8 mouse cellular contexts compared by ENCODE assay signal in genomic region chr7:45395129-45395541, GRCm38 (mm10). TPM values are rescaled to one million over a fixed set of nuclear protein-coding genes. Genes with fewer than 3 reads are reported as not detected.
DNase-seq lines count a peak whose midpoint lies in the region; ATAC-seq and TF ChIP-seq lines count a peak whose summit lies in the region.

No protein-coding gene starts in this region.

- H3K9ac ChIP-seq in heart, postnatal 0 days (replicated peaks; ENCODE audit: low read depth, low read length) = peak overlapping the region; percentile 79
- H3K9ac ChIP-seq in intestine, embryonic 14.5 days (ENCODE audit: low read length) = peak overlapping the region; percentile 83
- peak overlapping the region; percentile 74 for H3K9ac ChIP-seq in midbrain, postnatal 0 days (replicated peaks; ENCODE audit: low read length, poor library complexity, severe bottlenecking)

- TF ChIP-seq CTCF in heart, postnatal 0 days (IDR thresholded peaks at IDR 0.05; ENCODE audit: low read depth) = no peak
- no peak for TF ChIP-seq CTCF in G1E (IDR thresholded peaks at IDR 0.05; ENCODE audit: low read depth, low read length)
- TF ChIP-seq CTCF in midbrain, postnatal 0 days (IDR thresholded peaks at IDR 0.05) = no peak

- no peaks in the 10 kb centered on the region for H3K27me3 ChIP-seq in heart, postnatal 0 days (ENCODE audit: control insufficient read depth, insufficient read depth, low read length)
- no peaks in the 10 kb centered on the region for H3K27me3 ChIP-seq in G1E (ENCODE audit: insufficient read depth, low read length)
- no peaks in the 10 kb centered on the region for H3K27me3 ChIP-seq in intestine, embryonic 14.5 days (replicated peaks; ENCODE audit: control insufficient read depth, insufficient read depth, low read length)
- no peaks in the 10 kb centered on the region for H3K27me3 ChIP-seq in midbrain, postnatal 0 days (ENCODE audit: insufficient read depth, low read length)

- H3K36me3 ChIP-seq in heart, postnatal 0 days (replicated peaks; ENCODE audit: control insufficient read depth, insufficient read depth, low read length) = peaks cover 19% of the 10 kb centered on the region
- H3K36me3 ChIP-seq in G1E (replicated peaks) = peaks cover 43% of the 10 kb centered on the region
- peaks cover 33% of the 10 kb centered on the region for H3K36me3 ChIP-seq in intestine, embryonic 14.5 days (ENCODE audit: control insufficient read depth, insufficient read depth, low read length)
- H3K36me3 ChIP-seq in midbrain, postnatal 0 days (ENCODE audit: insufficient read depth, low read length) = peaks cover 13% of the 10 kb centered on the region

- peak; percentile 75 for DNase-seq in heart, postnatal 0 days (ENCODE audit: low spot score)
- DNase-seq in heart, adult 8-10 months (ENCODE audit: low spot score) = no peak
- peak; percentile 45 for DNase-seq in G1E (ENCODE audit: low spot score)
- peak; percentile 63 for DNase-seq in embryo, embryonic 11.5 days (ENCODE audit: low read depth, low spot score)
- no peak for DNase-seq in intestine, embryonic 14.5 days (ENCODE audit: low spot score)
- DNase-seq in midbrain, postnatal 0 days (ENCODE audit: low spot score) = peak; percentile 83
- no peak for DNase-seq in cerebellum, adult 11-12 months
- no peak for DNase-seq in layer of hippocampus, adult 9-11 months

- TF ChIP-seq EP300 in heart, postnatal 0 days (IDR thresholded peaks at IDR 0.05; ENCODE audit: low read depth) = no peak

- peaks cover 19% of the 10 kb centered on the region for H3K4me1 ChIP-seq in heart, postnatal 0 days (ENCODE audit: control insufficient read depth, insufficient read depth)
- H3K4me1 ChIP-seq in G1E (ENCODE audit: insufficient read depth, low read depth, low read length) = peaks cover 44% of the 10 kb centered on the region
- H3K4me1 ChIP-seq in intestine, embryonic 14.5 days (replicated peaks; ENCODE audit: control insufficient read depth, insufficient read depth, low read length) = peaks cover 15% of the 10 kb centered on the region
- H3K4me1 ChIP-seq in midbrain, postnatal 0 days (ENCODE audit: insufficient read depth, low read length) = peaks cover 8% of the 10 kb centered on the region

- H3K4me3 ChIP-seq in heart, postnatal 0 days (ENCODE audit: low read depth, low read length) = peak overlapping the region; percentile 66
- peak overlapping the region; percentile 83 for H3K4me3 ChIP-seq in G1E (ENCODE audit: low read depth, low read length)
- peak overlapping the region; percentile 91 for H3K4me3 ChIP-seq in intestine, embryonic 14.5 days (ENCODE audit: low read depth, low read length)
- H3K4me3 ChIP-seq in midbrain, postnatal 0 days (ENCODE audit: low read depth, low read length) = peak overlapping the region; percentile 72

- peak overlapping the region; percentile 95 for H3K4me2 ChIP-seq in heart, postnatal 0 days (ENCODE audit: low read depth, low read length)
- H3K4me2 ChIP-seq in intestine, embryonic 14.5 days (ENCODE audit: low read length) = peak overlapping the region; percentile 100
- H3K4me2 ChIP-seq in midbrain, postnatal 0 days (ENCODE audit: low read depth, low read length, poor library complexity, severe bottlenecking) = peak overlapping the region; percentile 92

- under 1% methylated on average over 20 of the region's 20 CpGs for WGBS in heart, postnatal 0 days
- WGBS in intestine, embryonic 14.5 days = 0% methylated on average over 19 of the region's 20 CpGs
- 1% methylated on average over 20 of the region's 20 CpGs for WGBS in midbrain, postnatal 0 days

- ATAC-seq in heart, postnatal 0 days (ENCODE audit: insufficient read depth, low read depth) = peak; percentile 63
- ATAC-seq in G1E (ENCODE audit: extremely low read depth, insufficient number of reproducible peaks, low FRiP score, poor library complexity, severe bottlenecking) = 0 out of 2 replicates have a peak, but pooled peaks have one; percentile 5
- peak; percentile 77 for ATAC-seq in intestine, embryonic 14.5 days (replicated peaks; ENCODE audit: low FRiP score, low TSS enrichment, low read depth)
- peak; percentile 74 for ATAC-seq in midbrain, postnatal 0 days (ENCODE audit: low FRiP score)

- H3K9me3 ChIP-seq in heart, postnatal 0 days (replicated peaks; ENCODE audit: control insufficient read depth, low read length) = no peaks in the 10 kb centered on the region
- H3K9me3 ChIP-seq in G1E (replicated peaks) = no peaks in the 10 kb centered on the region
- H3K9me3 ChIP-seq in intestine, embryonic 14.5 days (ENCODE audit: control insufficient read depth, low read length) = no peaks in the 10 kb centered on the region
- H3K9me3 ChIP-seq in midbrain, postnatal 0 days (ENCODE audit: low read length) = no peaks in the 10 kb centered on the region

- peak overlapping the region; percentile 95 for H3K27ac ChIP-seq in heart, postnatal 0 days (ENCODE audit: low read depth)
- peak overlapping the region; percentile 93 for H3K27ac ChIP-seq in intestine, embryonic 14.5 days (ENCODE audit: low read depth)
- peak overlapping the region; percentile 97 for H3K27ac ChIP-seq in midbrain, postnatal 0 days (ENCODE audit: low read depth, low read length)

RNA-seq across cellular contexts. Expression of gene Snrnp70, which starts 0.4 kb away (rescaled TPM):
- total RNA-seq in heart, postnatal 0 days (2014; rRNA removed; ENCODE audit: low replicate concordance) = 141 and 162 TPM in 2 replicates
- 79.7 and 80.3 TPM in 2 replicates for polyA plus RNA-seq in heart, postnatal 0 days (2015; fragmentation: Nextera tagmentation; extraction: Ambion mirVana)
- total RNA-seq in heart, adult 8-10 months (2022) = 100 to 1,000 TPM in 1 of 4 experiments, 10 to 100 TPM in 3; 68.3 to 107 (median 86.7) TPM
- total RNA-seq in G1E (2014; fragmentation: Nextera tagmentation) (154 and 174 TPM in 2 replicates), G1E (2017) (319 and 333 TPM in 2 replicates)
- 754 and 1,054 TPM in 2 replicates for polyA plus RNA-seq in G1E (2012)
- 77.1 and 86.0 TPM in 2 replicates for polyA plus RNA-seq in intestine, embryonic 14.5 days (2014; fragmentation: Nextera tagmentation; extraction: Ambion mirVana)
- 249 and 258 TPM in 2 replicates for total RNA-seq in midbrain, postnatal 0 days (2014; rRNA removed)
- 108 and 131 TPM in 2 replicates for polyA plus RNA-seq in midbrain, postnatal 0 days (2015; fragmentation: Nextera tagmentation; extraction: Ambion mirVana)

RNA-seq across cellular contexts. Expression of gene Kcna7, which starts 10.3 kb away (rescaled TPM):
- total RNA-seq in heart, postnatal 0 days (2014; rRNA removed; ENCODE audit: low replicate concordance) = 1.4 and 4.6 TPM in 2 replicates
- 0.42 and 0.54 TPM in 2 replicates for polyA plus RNA-seq in heart, postnatal 0 days (2015; fragmentation: Nextera tagmentation; extraction: Ambion mirVana)
- 1 to 10 TPM; 5.5 to 8.0 (median 6.9) TPM for total RNA-seq in heart, adult 8-10 months (2022)
- total RNA-seq in G1E (2014; fragmentation: Nextera tagmentation) (not detected in 2 replicates), G1E (2017) (0.05 TPM in 1 of 2 replicates, not detected in the other)
- not detected in 2 replicates for polyA plus RNA-seq in G1E (2012)
- polyA plus RNA-seq in intestine, embryonic 14.5 days (2014; fragmentation: Nextera tagmentation; extraction: Ambion mirVana) = 0.11 TPM in 1 of 2 replicates, not detected in the other
- total RNA-seq in midbrain, postnatal 0 days (2014; rRNA removed) = not detected in 2 replicates
- polyA plus RNA-seq in midbrain, postnatal 0 days (2015; fragmentation: Nextera tagmentation; extraction: Ambion mirVana) = 0.06 TPM in 1 of 2 replicates, not detected in the other

RNA-seq across cellular contexts. Expression of gene Ntf5, which starts 18.4 kb away (rescaled TPM):
- 2.2 TPM in 1 of 2 replicates, not detected in the other for total RNA-seq in heart, postnatal 0 days (2014; rRNA removed; ENCODE audit: low replicate concordance)
- polyA plus RNA-seq in heart, postnatal 0 days (2015; fragmentation: Nextera tagmentation; extraction: Ambion mirVana) = 0.15 and 0.21 TPM in 2 replicates
- total RNA-seq in heart, adult 8-10 months (2022) = under 1 TPM; 0.30 to 0.50 (median 0.36) TPM
- total RNA-seq in G1E (2014; fragmentation: Nextera tagmentation) (not detected in 2 replicates), G1E (2017) (0.23 and 0.60 TPM in 2 replicates)
- 0.16 and 0.33 TPM in 2 replicates for polyA plus RNA-seq in G1E (2012)
- polyA plus RNA-seq in intestine, embryonic 14.5 days (2014; fragmentation: Nextera tagmentation; extraction: Ambion mirVana) = 2.3 and 3.9 TPM in 2 replicates
- total RNA-seq in midbrain, postnatal 0 days (2014; rRNA removed) = 0.24 TPM in 1 of 2 replicates, not detected in the other
- polyA plus RNA-seq in midbrain, postnatal 0 days (2015; fragmentation: Nextera tagmentation; extraction: Ambion mirVana) = not detected in 2 replicates

RNA-seq across cellular contexts. Expression of gene Lin7b, which starts 24.8 kb away (rescaled TPM):
- total RNA-seq in heart, postnatal 0 days (2014; rRNA removed; ENCODE audit: low replicate concordance) = 0.46 TPM in 1 of 2 replicates, not detected in the other
- 2.2 and 2.3 TPM in 2 replicates for polyA plus RNA-seq in heart, postnatal 0 days (2015; fragmentation: Nextera tagmentation; extraction: Ambion mirVana)
- total RNA-seq in heart, adult 8-10 months (2022) = 1 to 10 TPM; 1.0 to 1.5 (median 1.3) TPM
- not detected in 2 replicates for total RNA-seq in G1E (2014; fragmentation: Nextera tagmentation)
- total RNA-seq in G1E (2017) = 2.0 and 3.8 TPM in 2 replicates
- polyA plus RNA-seq in G1E (2012) = 0.86 and 1.1 TPM in 2 replicates
- polyA plus RNA-seq in intestine, embryonic 14.5 days (2014; fragmentation: Nextera tagmentation; extraction: Ambion mirVana) = 3.0 and 3.2 TPM in 2 replicates
- total RNA-seq in midbrain, postnatal 0 days (2014; rRNA removed) = 68.6 and 96.6 TPM in 2 replicates
- polyA plus RNA-seq in midbrain, postnatal 0 days (2015; fragmentation: Nextera tagmentation; extraction: Ambion mirVana) = 59.9 and 70.3 TPM in 2 replicates

RNA-seq across cellular contexts. Expression of gene Lhb, which starts 25.5 kb away (rescaled TPM):
- 0.27 TPM in 1 of 2 replicates, not detected in the other for total RNA-seq in heart, postnatal 0 days (2014; rRNA removed; ENCODE audit: low replicate concordance)
- not detected in 2 replicates for polyA plus RNA-seq in heart, postnatal 0 days (2015; fragmentation: Nextera tagmentation; extraction: Ambion mirVana)
- not detected for total RNA-seq in heart, adult 8-10 months (2022)
- total RNA-seq in G1E (2014; fragmentation: Nextera tagmentation) (not detected in 2 replicates), G1E (2017) (not detected in 2 replicates)
- not detected in 2 replicates for polyA plus RNA-seq in G1E (2012)
- 0.38 and 0.47 TPM in 2 replicates for polyA plus RNA-seq in intestine, embryonic 14.5 days (2014; fragmentation: Nextera tagmentation; extraction: Ambion mirVana)
- 1.8 TPM in 1 of 2 replicates, not detected in the other for total RNA-seq in midbrain, postnatal 0 days (2014; rRNA removed)
- polyA plus RNA-seq in midbrain, postnatal 0 days (2015; fragmentation: Nextera tagmentation; extraction: Ambion mirVana) = 0.32 and 0.70 TPM in 2 replicates

Comparison
In these comparisons a context has a peak if more than half of its experiments do, and no peak if none do; other contexts are left out.
1. DNase-seq: peak in heart, postnatal 0 days (single experiment), G1E (single experiment), embryo, embryonic 11.5 days (single experiment) and midbrain, postnatal 0 days (single experiment); none in heart, adult 8-10 months (single experiment), intestine, embryonic 14.5 days (single experiment), cerebellum, adult 11-12 months (single experiment) and layer of hippocampus, adult 9-11 months (single experiment).
2. ATAC-seq: peak in every context shown above with its lines; median percentile 77 in intestine, embryonic 14.5 days; 74 in midbrain, postnatal 0 days; 63 in heart, postnatal 0 days; 5 in G1E.
3. Peak in every context shown above with its lines, with median percentiles within 50 percentile points of each other: H3K27ac ChIP-seq, H3K4me2 ChIP-seq, H3K4me3 ChIP-seq and H3K9ac ChIP-seq.